Mouse (Mus musculus): ENCODE data around the gene Mapk11.

Mapk11 gene

GRCm38 (mm10) chr15:89173024-89173905 lies 23.8 kb upstream of the Mapk11 start:
- DNase-seq: no peak

GRCm38 (mm10) chr15:89172276-89172935 lies 23.0 kb upstream of the Mapk11 start:
- DNase-seq: peak; percentile 48

DNA sequence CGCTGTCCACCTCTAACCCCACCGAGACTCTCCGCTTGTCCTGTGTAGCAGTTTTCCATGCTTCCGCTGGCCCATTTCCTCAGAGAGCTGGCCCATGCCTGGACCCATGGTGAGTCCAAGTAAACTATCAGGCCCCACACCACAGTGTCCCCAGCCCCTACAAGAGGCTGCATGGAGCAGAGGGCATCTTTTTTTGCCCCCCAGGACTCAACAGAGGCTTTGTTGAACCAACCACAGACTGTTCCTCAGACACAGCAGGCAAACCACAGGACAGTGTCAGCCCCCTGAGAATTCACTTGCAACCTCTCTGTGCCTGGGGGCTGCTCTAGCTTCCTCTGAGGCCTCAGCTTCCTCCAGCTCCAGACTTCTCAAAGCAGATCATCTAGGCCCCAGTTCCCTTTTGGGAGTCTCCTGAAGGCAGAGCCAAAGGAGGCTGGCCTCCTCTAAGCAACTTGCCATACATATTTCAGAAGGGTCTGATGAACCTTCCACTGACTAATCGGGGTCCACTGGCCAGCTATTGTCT lies 22.2 kb upstream of the Mapk11 start:
- DNase-seq: no peak

GRCm38 (mm10) chr15:89170102-89170501 lies 20.7 kb upstream of the Mapk11 start:
- no peak for DNase-seq

DNA sequence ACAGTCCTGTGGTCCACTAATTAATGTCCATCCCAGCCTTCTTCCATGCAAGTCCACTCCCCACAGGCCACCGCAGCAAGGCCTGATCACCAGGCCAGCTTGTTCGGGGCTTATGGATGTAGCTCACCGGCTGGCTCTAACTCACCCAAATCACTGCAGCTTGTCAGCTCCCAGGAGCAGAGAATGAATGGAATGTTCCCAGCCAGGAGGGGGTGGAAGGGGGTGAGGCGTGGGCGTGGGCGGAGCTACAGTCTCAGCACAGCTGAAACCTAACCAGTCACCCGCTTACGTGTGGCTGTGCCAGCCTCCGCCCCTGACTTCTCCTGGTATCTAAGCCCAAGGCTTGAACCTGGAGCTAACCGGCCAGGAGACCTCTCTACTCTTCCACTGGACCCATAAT lies 20.0 kb upstream of the Mapk11 start:
- peak; percentile 90 for DNase-seq

GRCm38 (mm10) chr15:89168922-89169321 lies 19.5 kb upstream of the Mapk11 start:
- DNase-seq: no peak

DNA sequence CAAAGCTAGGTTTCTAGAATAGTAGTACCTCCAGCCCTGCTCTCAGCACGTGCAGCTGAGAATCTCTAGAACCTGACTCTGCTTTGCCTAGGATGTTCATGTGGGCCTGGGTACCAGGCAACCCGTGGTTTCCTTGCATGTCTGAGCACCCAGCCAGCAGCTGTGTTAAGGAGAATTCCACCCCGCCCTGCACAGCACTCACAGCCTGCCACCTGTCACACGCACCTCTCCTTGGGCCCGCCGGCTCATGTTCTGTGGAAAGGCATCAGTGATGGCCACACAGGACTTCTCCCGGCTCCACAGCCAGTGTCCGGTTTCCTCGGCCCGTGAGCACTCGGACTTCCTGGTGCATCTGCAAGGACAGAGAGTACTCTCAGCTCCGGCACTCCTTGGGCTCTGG lies 16.1 kb upstream of the Mapk11 start:
- no peak for DNase-seq

DNA sequence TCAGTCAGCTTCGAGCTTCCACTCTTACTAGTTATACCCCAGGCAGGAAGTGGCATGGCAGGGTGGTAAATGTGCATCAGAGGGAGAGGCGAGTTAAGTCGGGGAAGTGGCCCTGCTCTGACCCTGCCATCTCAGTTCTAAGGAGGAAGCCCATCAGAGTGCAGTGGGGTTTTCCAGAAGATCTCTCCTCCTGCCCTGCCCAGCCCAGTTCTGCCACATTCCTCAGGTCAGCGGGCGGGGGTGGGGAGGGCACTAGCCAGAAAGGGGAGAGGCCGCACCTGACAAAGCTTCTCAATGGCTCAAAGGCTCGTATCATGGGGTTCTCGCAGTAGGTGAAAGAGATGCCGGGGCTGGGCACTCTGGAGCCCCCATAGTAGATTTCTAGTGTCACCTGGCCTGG lies 12.0 kb upstream of the Mapk11 start:
- DNase-seq: no peak

DNA sequence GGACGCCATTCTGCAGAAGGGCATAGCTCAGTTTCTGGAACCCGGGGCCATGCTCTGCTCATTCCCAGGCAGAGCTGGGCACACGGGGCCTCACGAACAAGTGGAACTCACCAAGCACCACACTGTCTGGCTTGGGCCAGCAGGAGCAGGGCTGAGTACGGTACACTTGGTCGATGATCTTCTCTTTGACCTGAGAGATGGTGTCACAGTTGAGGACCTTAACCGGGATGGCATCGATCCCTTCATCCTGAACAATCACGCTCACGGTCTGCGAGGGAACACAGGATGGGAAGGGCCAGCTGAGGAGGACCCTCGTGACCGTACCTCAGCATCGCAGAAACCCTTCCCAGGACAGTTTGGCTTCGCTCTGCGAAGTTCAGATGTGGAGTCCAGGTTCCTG lies 9.1 kb upstream of the Mapk11 start:
- no peak for DNase-seq

GRCm38 (mm10) chr15:89157954-89158353 lies 8.5 kb upstream of the Mapk11 start:
- peak; percentile 45 for DNase-seq

DNA sequence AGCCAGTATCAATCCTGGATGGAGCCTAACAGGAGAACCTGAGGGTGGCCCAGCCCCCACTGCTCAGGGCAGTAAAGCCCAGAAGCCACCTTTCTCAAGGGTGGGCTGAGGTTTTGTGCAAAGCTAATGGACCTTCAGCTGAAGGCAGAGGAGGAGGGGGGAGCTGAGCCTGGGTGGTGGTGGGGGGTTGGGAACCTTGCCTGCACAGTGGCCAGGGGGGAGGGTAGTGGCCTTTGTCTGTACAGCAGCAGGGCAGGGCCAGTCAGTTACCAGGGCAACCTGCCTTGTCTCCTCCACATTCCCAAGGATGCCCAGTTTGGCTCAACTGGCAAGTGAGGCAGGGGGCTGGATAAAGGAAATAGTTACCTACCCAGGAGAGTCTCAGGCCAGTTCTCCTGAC lies 2.9 kb upstream of the Mapk11 start:
- no peak for DNase-seq

DNA sequence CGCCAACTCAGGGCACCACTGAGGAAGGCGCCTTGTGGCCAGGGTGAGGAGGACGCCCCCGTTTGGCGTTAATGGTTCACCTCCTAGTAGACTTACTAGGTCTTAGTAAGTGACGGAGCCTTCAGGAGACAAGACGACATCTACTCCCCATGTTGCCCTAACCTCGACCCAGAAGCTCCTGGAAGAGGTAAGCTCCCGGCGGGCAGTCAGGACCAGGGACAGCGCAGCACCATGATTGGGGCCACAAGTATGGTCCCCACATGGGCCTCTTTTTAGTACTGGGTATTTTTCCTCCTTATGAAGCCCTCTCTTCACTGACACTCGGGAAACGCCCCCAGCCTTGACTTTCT lies 588 bp upstream of the Mapk11 start:
- no peak for DNase-seq

GRCm38 (mm10) chr15:89148496-89149270 lies 745 bp downstream of the Mapk11 start:
- DNase-seq: no peak

- no peak for DNase-seq
Observed at GRCm38 (mm10) chr15:89147895-89148294, 1.5 kb downstream of the Mapk11 start.

GRCm38 (mm10) chr15:89147456-89147855 lies 2.0 kb downstream of the Mapk11 start:
- no peak for DNase-seq

GRCm38 (mm10) chr15:89147024-89147423 lies 2.4 kb downstream of the Mapk11 start:
- DNase-seq: peak; percentile 48

DNA sequence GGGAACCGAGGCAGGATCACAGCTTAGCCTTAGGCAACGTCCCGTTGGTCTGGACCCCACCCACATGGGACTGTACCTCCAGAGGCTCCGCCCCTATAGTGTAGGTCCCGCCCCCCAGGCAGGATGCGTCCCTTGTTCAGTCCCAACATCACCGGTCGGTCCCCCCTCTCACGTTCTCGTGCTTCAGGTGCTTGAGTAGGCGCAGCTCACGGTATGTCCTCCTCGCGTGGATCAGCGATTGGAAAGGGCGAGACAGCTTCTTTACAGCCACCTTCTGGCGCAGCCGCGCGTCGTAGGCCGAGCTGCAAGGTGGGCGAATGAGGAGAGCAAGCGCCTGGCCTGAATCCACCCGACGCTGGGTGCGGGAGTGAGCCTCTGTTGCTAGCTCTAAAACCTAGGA lies 2.9 kb downstream of the Mapk11 start:
- peak; percentile 57 for DNase-seq

DNA sequence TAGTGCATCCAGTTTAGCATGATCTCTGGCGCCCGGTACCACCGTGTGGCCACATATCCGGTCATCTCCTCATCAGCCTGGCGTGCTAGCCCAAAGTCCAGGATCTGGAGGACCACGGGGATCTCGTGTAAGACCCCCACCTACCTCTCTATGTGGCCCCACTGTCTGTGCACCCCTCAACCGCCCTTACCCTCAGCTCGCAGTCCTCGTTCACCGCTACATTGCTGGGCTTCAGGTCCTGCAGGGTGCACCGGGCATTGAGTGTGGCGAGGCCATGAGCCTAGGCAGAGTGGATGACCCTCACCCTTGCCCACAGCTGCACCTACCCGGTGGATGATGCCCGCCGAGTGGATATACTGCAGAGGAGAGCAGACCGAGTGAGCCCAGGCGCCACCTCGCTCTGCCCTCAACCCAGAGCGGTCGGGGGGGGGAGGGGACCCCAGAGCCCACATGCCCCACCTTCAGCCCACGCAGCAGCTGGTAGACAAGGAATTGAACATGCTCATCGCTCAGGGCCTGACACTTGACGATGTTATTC lies 3.5 kb downstream of the Mapk11 start:
- no peak for DNase-seq

- DNase-seq: no peak
Observed at GRCm38 (mm10) chr15:89144965-89145364, 4.5 kb downstream of the Mapk11 start.

- no peak for DNase-seq
Observed at GRCm38 (mm10) chr15:89143134-89143533, 6.3 kb downstream of the Mapk11 start.

- no peak for DNase-seq
Observed at GRCm38 (mm10) chr15:89141905-89142304, 7.5 kb downstream of the Mapk11 start.

DNA sequence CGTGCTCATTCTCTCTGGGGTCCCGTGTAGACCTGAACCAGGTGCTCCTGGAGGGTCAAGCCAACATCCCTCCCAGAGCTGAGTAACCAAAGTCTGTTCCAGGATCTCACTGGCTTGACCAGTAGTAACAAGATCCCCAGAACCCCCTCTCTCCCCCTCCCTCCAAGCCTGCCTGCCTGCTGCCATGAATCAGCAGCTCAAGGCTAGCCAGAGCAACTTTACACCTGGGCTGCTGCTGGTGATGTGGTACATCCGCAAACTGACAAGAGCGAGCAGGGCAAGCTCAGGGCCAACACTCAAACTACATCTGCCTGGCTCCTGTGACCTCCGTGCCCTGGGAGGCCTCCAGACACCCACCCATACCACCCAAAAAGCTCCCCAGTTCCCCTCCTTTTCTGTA lies 8.0 kb downstream of the Mapk11 start:
- DNase-seq: no peak

DNA sequence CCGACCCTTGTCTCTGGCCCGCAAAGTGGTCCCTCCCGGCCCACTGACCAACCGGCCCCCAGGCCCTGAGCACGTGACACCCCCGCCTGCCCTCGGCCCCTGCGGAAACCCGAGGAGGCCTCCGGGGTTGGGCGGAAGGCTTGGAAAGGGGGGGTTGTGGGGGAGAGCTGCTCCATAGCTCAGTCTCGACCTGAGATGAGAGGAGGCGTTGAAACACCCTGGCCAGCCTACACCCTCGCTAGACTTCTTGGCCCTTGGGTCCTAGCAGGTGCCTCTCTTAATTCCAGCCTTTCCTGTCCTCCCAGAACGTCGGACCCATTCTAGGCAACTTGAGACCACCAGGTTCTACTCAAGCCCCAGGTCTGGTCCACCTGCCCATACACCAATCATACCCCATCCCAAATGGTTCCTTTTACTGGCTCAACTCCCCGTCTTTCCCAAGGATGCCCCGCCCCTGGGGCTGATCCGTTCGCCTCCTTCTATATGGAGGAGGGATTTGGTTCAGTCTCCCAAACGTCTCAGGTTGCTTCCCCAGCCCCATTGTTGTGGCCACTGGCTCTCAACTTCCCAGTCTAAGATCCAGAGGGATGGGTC lies 8.7 kb downstream of the Mapk11 start, which contains the start of gene Mapk12:
Gene Mapk12 (minus strand): TSS at position 45 of the 594 bp plus-strand sequence.
- DNase-seq: no peak
